Mouse (Mus musculus) intestine, postnatal 0 days (tissue): ENCODE results near the gene Trim69. TPM values are rescaled to one million over a fixed set of nuclear protein-coding genes. Genes with fewer than 3 reads are reported as not detected.
"Not testable (repeated sequence)": the region's sequence is repeated elsewhere in the genome, so short reads cannot be mapped to it uniquely, and the experiment has no call there.

Experiments used
- ATAC-seq: fragments of 200-750 bp; cut with Nextera tagmentation; 2 replicates; pipeline ENCODE4 v1.8.0; 2017; ENCODE audit warnings: mild to moderate bottlenecking, moderate TSS enrichment, moderate library complexity
- H3K27ac ChIP-seq: fragments of 300-500 bp; sonication (generic); 2 replicates; pipeline ENCODE4 v1.5.1; 2014; ENCODE audit warnings: mild to moderate bottlenecking, low read depth, low read length, moderate library complexity
- H3K27me3 ChIP-seq: fragments of 300-500 bp; sonication (generic); replicated peaks from 2 replicates; pipeline ENCODE4 v1.6.1; 2014; ENCODE audit warnings: low read length, mixed read lengths; ENCODE audit not compliant: control insufficient read depth, insufficient read depth
- H3K36me3 ChIP-seq: fragments of 300-500 bp; sonication (generic); 2 replicates; pipeline ENCODE4 v1.6.1; 2014; ENCODE audit warnings: mild to moderate bottlenecking, moderate library complexity; ENCODE audit not compliant: control insufficient read depth, insufficient read depth
- H3K4me1 ChIP-seq: fragments of 300-500 bp; sonication (generic); replicated peaks from 2 replicates; pipeline ENCODE4 v1.6.1; 2014; ENCODE audit warnings: antibody characterized with exemption, low read length, mixed read lengths; ENCODE audit not compliant: control insufficient read depth, insufficient read depth
- H3K4me2 ChIP-seq: fragments of 300-500 bp; sonication (generic); replicated peaks from 2 replicates; pipeline ENCODE4 v1.6.1; 2014; ENCODE audit warnings: low read depth, mild to moderate bottlenecking, moderate library complexity
- H3K4me3 ChIP-seq: fragments of 300-500 bp; sonication (generic); 2 replicates; pipeline ENCODE4 v1.5.1; 2014; ENCODE audit warnings: low read depth, low read length
- H3K9ac ChIP-seq: fragments of 300-500 bp; sonication (generic); 2 replicates; pipeline ENCODE4 v1.6.1; 2014; ENCODE audit warnings: mild to moderate bottlenecking, low read depth, low read length
- H3K9me3 ChIP-seq: fragments of 300-500 bp; sonication (generic); 2 replicates; pipeline ENCODE4 v1.6.1; 2016; ENCODE audit warnings: mixed run types; ENCODE audit not compliant: control insufficient read depth
- CTCF ChIP-seq: sonication (generic); IDR thresholded peaks from 2 replicates; pipeline ENCODE4 v1.5.1; 2016; ENCODE audit warnings: low read depth, mild to moderate bottlenecking, control low read depth, antibody characterized with exemption, moderate library complexity
- WGBS: fragments of 180-500 bp; shearing (Covaris S2); extraction: QIAGEN DNeasy Blood & Tissue Kit; methylation state at CpG from one replicate; pipeline ENCODE4 v1.1.7; 2014; 5-methylcytosine and 5-hydroxymethylcytosine counted together
- polyA plus RNA-seq: library from polyadenylated mRNA; unstranded; fragments of >200 nt; fragmentation: Nextera tagmentation; extraction: Ambion mirVana; gene quantifications from 2 replicates; pipeline ENCODE4 v1.2.1, GENCODE M21; 2015

The Trim69 gene
- polyA plus RNA-seq, 1 experiment from 2014 or later, result 0.10 TPM

- Histone ChIP-seq H3K9me3 (no peaks in the 10 kb centered on the region), H3K4me2 (no peak overlapping the region)
- WGBS, result 78% methylated on average over 3 of the region's 3 CpGs
These were observed 50.2 kb downstream of the Trim69 start for GRCm38 (mm10) chr2:122210534-122211228.

GRCm38 (mm10) chr2:122217075-122217474 lies 56.6 kb downstream of the Trim69 start:
- ATAC-seq, result peak; percentile 73

More at GRCm38 (mm10) chr2:122210534-122211228, 50.2 kb downstream of the Trim69 start:
- no peak for ATAC-seq
- H3K27me3 ChIP-seq, result no peaks in the 10 kb centered on the region
- no peak overlapping the region for H3K9ac ChIP-seq
- H3K27ac ChIP-seq, result no peak overlapping the region
- H3K36me3 ChIP-seq, result no peaks in the 10 kb centered on the region
- TF ChIP-seq CTCF, result no peak
- H3K4me1 ChIP-seq, result no peaks in the 10 kb centered on the region
- no peak overlapping the region for H3K4me3 ChIP-seq

GRCm38 (mm10) chr2:122218234-122218633 lies 57.7 kb downstream of the Trim69 start:
- Histone ChIP-seq H3K4me2 (no peak overlapping the region), H3K4me3 (no peak overlapping the region), H3K4me1 (no peaks in the 10 kb centered on the region), H3K9ac (no peak overlapping the region), H3K27ac (no peak overlapping the region), H3K36me3 (no peaks in the 10 kb centered on the region), H3K9me3 (no peaks in the 10 kb centered on the region), H3K27me3 (no peaks in the 10 kb centered on the region)
- ATAC-seq, result no peak
- TF ChIP-seq CTCF, result no peak
- 77% methylated on average over 2 of the region's 2 CpGs for WGBS

More at GRCm38 (mm10) chr2:122217075-122217474, 56.6 kb downstream of the Trim69 start:
- H3K4me3 ChIP-seq, H3K4me2 ChIP-seq, H3K9me3 ChIP-seq, H3K27me3 ChIP-seq, H3K36me3 ChIP-seq, H3K4me1 ChIP-seq, H3K27ac ChIP-seq, H3K9ac ChIP-seq: not testable (repeated sequence)
- 60% methylated on average over 4 of the region's 4 CpGs for WGBS

- 0 out of 2 replicates have a peak overlapping the region, but pooled peaks have one; percentile 10 for H3K4me2 ChIP-seq
- no peaks in the 10 kb centered on the region for H3K4me1 ChIP-seq
- WGBS, result 23% methylated on average over 4 of the region's 4 CpGs
- no peak overlapping the region for H3K27ac ChIP-seq
- TF ChIP-seq CTCF, result no peak
- H3K36me3 ChIP-seq, result no peaks in the 10 kb centered on the region
- H3K27me3 ChIP-seq, result no peaks in the 10 kb centered on the region
- H3K9me3 ChIP-seq, result no peaks in the 10 kb centered on the region
- no peak overlapping the region for H3K4me3 ChIP-seq
- H3K9ac ChIP-seq, result no peak overlapping the region
- no peak; the same call in 1 of the 2 replicates for ATAC-seq
These were observed 60.9 kb downstream of the Trim69 start for GRCm38 (mm10) chr2:122221378-122221777.

- peak; percentile 37 for TF ChIP-seq CTCF
- H3K4me2 ChIP-seq, result peak overlapping the region; percentile 10; the same call in 1 of the 2 replicates
- 13% methylated on average over 5 of the region's 5 CpGs for WGBS
- H3K9me3 ChIP-seq, result no peaks in the 10 kb centered on the region
- peak; percentile 76 for ATAC-seq
- no peaks in the 10 kb centered on the region for H3K4me1 ChIP-seq
- no peak overlapping the region for H3K9ac ChIP-seq
- H3K27me3 ChIP-seq, result no peaks in the 10 kb centered on the region
- no peak overlapping the region for H3K4me3 ChIP-seq
- no peak overlapping the region for H3K27ac ChIP-seq
- no peaks in the 10 kb centered on the region for H3K36me3 ChIP-seq
These were observed 61.3 kb downstream of the Trim69 start for GRCm38 (mm10) chr2:122221798-122222197.

- H3K9me3 ChIP-seq, result no peaks in the 10 kb centered on the region
- H3K4me2 ChIP-seq, result peak overlapping the region; percentile 10; the same call in 1 of the 2 replicates
- no peaks in the 10 kb centered on the region for H3K36me3 ChIP-seq
- ATAC-seq, result no peak
- H3K27ac ChIP-seq, result no peak overlapping the region
- no peaks in the 10 kb centered on the region for H3K27me3 ChIP-seq
- TF ChIP-seq CTCF, result no peak
- WGBS, result 32% methylated on average over 5 of the region's 5 CpGs
- H3K4me1 ChIP-seq, result no peaks in the 10 kb centered on the region
- no peak overlapping the region for H3K9ac ChIP-seq
- no peak overlapping the region for H3K4me3 ChIP-seq
These were observed 61.8 kb downstream of the Trim69 start for GRCm38 (mm10) chr2:122222272-122222671.
